ENCODE assay signal across 7 mouse cellular contexts in the genomic region with DNA sequence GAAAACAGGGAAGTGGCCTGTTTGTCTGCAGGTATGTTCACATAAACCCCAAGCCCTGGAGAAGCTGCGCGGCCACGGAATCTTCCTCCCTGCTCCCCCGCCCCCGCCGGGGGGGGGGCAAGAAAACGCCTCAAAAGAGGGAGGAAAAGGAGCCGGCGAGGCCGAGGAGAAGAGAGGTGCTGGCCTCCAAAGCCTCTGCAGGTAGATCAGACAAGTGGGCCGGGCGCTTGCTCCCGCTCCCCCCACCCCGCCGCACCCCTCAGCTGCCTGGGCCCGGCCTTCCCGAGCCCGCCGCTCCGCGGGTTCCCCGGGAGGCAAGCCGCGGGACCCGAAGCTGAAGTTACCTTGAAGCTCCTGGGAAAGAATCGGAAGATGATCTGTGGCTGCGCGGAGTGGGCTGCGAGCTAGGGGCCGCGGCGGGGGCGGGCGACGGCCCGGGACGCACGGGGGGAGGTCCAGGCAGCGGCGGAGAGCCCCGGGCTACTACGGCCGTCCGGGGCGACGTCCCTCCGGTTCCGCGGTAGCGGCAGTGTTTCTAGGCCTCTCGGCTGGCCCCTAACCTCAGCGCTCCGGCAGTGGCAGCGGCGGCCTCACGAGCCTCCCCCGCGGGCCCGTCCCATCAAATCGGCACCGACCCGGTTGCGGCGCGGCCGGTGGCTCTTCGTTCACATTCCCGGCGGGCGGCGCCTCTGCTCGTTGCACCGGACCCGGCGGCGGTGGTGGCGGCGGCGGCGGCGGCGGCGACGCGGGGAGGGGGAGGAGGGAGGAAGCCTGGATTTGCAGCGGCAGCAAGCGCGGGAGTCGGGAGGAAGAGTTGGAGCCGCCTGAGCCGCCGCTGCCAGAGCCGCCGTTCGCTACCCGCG. TPM values are rescaled to one million over a fixed set of nuclear protein-coding genes. Genes with fewer than 3 reads are reported as not detected.
DNase-seq lines count a peak whose midpoint lies in the region; ATAC-seq and TF ChIP-seq lines count a peak whose summit lies in the region.

No protein-coding gene starts in this region.

- intact Hi-C loops in left cerebral cortex, postnatal 4 days (cut with DNase I): loop anchor here (5.0 kb wide), 2 partner anchors 42 to 128 kb away; no protein-coding TSS in a partner anchor

- peak; percentile 10; the same call in 1 of the 2 replicates for ATAC-seq in embryonic facial prominence, embryonic 11.5 days (replicated peaks; ENCODE audit: insufficient number of reproducible peaks, low FRiP score, low TSS enrichment, low read depth)
- ATAC-seq in hindbrain, embryonic 11.5 days (ENCODE audit: low FRiP score): peak; percentile 26
- peak; percentile 5 for ATAC-seq in megakaryocyte progenitor cell, adult 5-6 weeks (replicated peaks; ENCODE audit: poor library complexity)

- no peak for DNase-seq in ES-E14 (ENCODE audit: low read depth, low spot score)
- peak; percentile 51 to 56 for DNase-seq in adrenal gland, adult 18-20 months (ENCODE audit: low spot score in 2 of 2)
- DNase-seq in embryonic facial prominence, embryonic 11.5 days (ENCODE audit: low spot score): peak; percentile 53
- peak; percentile 60 for DNase-seq in hindbrain, embryonic 11.5 days (ENCODE audit: low spot score)
- DNase-seq in left cerebral cortex, postnatal 4 days: peak; percentile 32
- peak; percentile 38 for DNase-seq in right cerebral cortex, postnatal 25 days

- WGBS in embryonic facial prominence, embryonic 11.5 days: under 1% methylated on average over 85 of the region's 97 CpGs
- under 1% methylated on average over 50 of the region's 97 CpGs for WGBS in hindbrain, embryonic 11.5 days

- H3K4me3 ChIP-seq in ES-E14 (ENCODE audit: insufficient read depth in 1 of 2, low read depth in 1 of 2, low read length in 2 of 2, poor library complexity in 1 of 2, severe bottlenecking in 1 of 2): peak overlapping the region; percentile 92 to 99
- H3K4me3 ChIP-seq in embryonic facial prominence, embryonic 11.5 days (ENCODE audit: low read depth, low read length): peak overlapping the region; percentile 100
- H3K4me3 ChIP-seq in hindbrain, embryonic 11.5 days (ENCODE audit: low read depth, low read length): peak overlapping the region; percentile 100

- in situ Hi-C loops in ES-E14 (cut with MboI; ENCODE audit: low sequenced_read_pairs in 2 of 2, unreplicated experiment in 2 of 2): no loop called here

- peak overlapping the region; percentile 71 for H3K27ac ChIP-seq in ES-E14 (ENCODE audit: insufficient read depth, low read depth, low read length, poor library complexity, severe bottlenecking)
- H3K27ac ChIP-seq in embryonic facial prominence, embryonic 11.5 days (replicated peaks; ENCODE audit: low read depth, low read length): peak overlapping the region; percentile 91
- peak overlapping the region; percentile 97 for H3K27ac ChIP-seq in hindbrain, embryonic 11.5 days (ENCODE audit: low read depth, low read length)

- no peaks in the 10 kb centered on the region for H3K9me3 ChIP-seq in ES-E14 (ENCODE audit: control insufficient read depth, insufficient read depth, low read depth, low read length)
- H3K9me3 ChIP-seq in embryonic facial prominence, embryonic 11.5 days (replicated peaks; ENCODE audit: control insufficient read depth, low read length): no peaks in the 10 kb centered on the region
- H3K9me3 ChIP-seq in hindbrain, embryonic 11.5 days (ENCODE audit: control insufficient read depth, low read length): no peaks in the 10 kb centered on the region

- H3K36me3 ChIP-seq in ES-E14 (ENCODE audit: control insufficient read depth, insufficient read depth, low read length, poor library complexity, severe bottlenecking): peaks cover 3% of the 10 kb centered on the region
- H3K36me3 ChIP-seq in embryonic facial prominence, embryonic 11.5 days (replicated peaks; ENCODE audit: control insufficient read depth, insufficient read depth, low read depth, low read length): no peaks in the 10 kb centered on the region
- H3K36me3 ChIP-seq in hindbrain, embryonic 11.5 days (ENCODE audit: control insufficient read depth, insufficient read depth, low read length): no peaks in the 10 kb centered on the region

- peaks cover 2 to 14% of the 10 kb centered on the region in 2 experiments; a peak in 2 of 4 replicates for H3K4me1 ChIP-seq in ES-E14 (ENCODE audit: control insufficient read depth in 2 of 2, insufficient read depth in 2 of 2, low read length in 2 of 2, poor library complexity in 1 of 2)
- no peaks in the 10 kb centered on the region for H3K4me1 ChIP-seq in embryonic facial prominence, embryonic 11.5 days (ENCODE audit: control insufficient read depth, insufficient read depth, low read length)
- H3K4me1 ChIP-seq in hindbrain, embryonic 11.5 days (replicated peaks; ENCODE audit: control insufficient read depth, insufficient read depth, low read length): no peaks in the 10 kb centered on the region; the same call in 1 of the 2 replicates

- no peaks in the 10 kb centered on the region for H3K27me3 ChIP-seq in embryonic facial prominence, embryonic 11.5 days (ENCODE audit: control insufficient read depth, insufficient read depth, low read length)
- no peaks in the 10 kb centered on the region for H3K27me3 ChIP-seq in hindbrain, embryonic 11.5 days (ENCODE audit: control insufficient read depth, insufficient read depth, low read length)

- peak overlapping the region; percentile 90 for H3K9ac ChIP-seq in ES-E14 (ENCODE audit: insufficient read depth, low read depth, low read length, poor library complexity, severe bottlenecking)
- peak overlapping the region; percentile 95 for H3K9ac ChIP-seq in embryonic facial prominence, embryonic 11.5 days (replicated peaks; ENCODE audit: low read length)
- H3K9ac ChIP-seq in hindbrain, embryonic 11.5 days (ENCODE audit: low read depth, low read length): peak overlapping the region; percentile 98

- H3K4me2 ChIP-seq in embryonic facial prominence, embryonic 11.5 days (ENCODE audit: low read depth, low read length): peak overlapping the region; percentile 59
- peak overlapping the region; percentile 75 for H3K4me2 ChIP-seq in hindbrain, embryonic 11.5 days (replicated peaks; ENCODE audit: low read depth, low read length)

TF ChIP-seq in ES-E14, 5 proteins besides CTCF, POLR2A, EP300 and RAD21:
- TF ChIP-seq CHD2 (IDR thresholded peaks at IDR 0.05; ENCODE audit: low read depth, low read length) (no peak), HCFC1 (IDR thresholded peaks at IDR 0.05; ENCODE audit: borderline replicate concordance, insufficient read depth, low read length) (no peak), MAFK (IDR thresholded peaks at IDR 0.05; ENCODE audit: insufficient read depth, low read depth, low read length) (no peak), ZNF384 (IDR thresholded peaks at IDR 0.05; ENCODE audit: low read depth, low read length) (no peak), ZC3H11A (IDR thresholded peaks at IDR 0.05; ENCODE audit: borderline replicate concordance, low read depth, low read length) (no peak)
TF ChIP-seq in ES-E14: peak in this region for 0.

RNA-seq across cellular contexts. Expression of gene Ppp2r5e, which starts 0.5 kb away (rescaled TPM):
- 12.8 and 16.6 TPM in 2 replicates for total RNA-seq in ES-E14 (2012; rRNA removed)
- total RNA-seq in adrenal gland, adult 18-20 months (2021): 10 to 100 TPM; 41.7 to 54.9 TPM
- polyA plus RNA-seq in embryonic facial prominence, embryonic 11.5 days (2014; fragmentation: Nextera tagmentation; extraction: Ambion mirVana): 18.7 TPM in 2 replicates
- polyA plus RNA-seq in hindbrain, embryonic 11.5 days (2014; fragmentation: Nextera tagmentation; extraction: Ambion mirVana): 21.8 and 23.3 TPM in 2 replicates
- total RNA-seq in left cerebral cortex, postnatal 4 days (2021): 10 to 100 TPM; 93.4 to 94.3 TPM
- 35.2 and 66.9 TPM in 2 replicates for total RNA-seq in megakaryocyte progenitor cell, adult 5-6 weeks (2015)
- total RNA-seq in megakaryocyte progenitor cell, adult 5-6 weeks (2017): 11.9 and 14.1 TPM in 2 replicates
